Mouse (Mus musculus) forebrain, embryonic 11.5 days (tissue): ENCODE results near the gene Crispld2. TPM values are rescaled to one million over a fixed set of nuclear protein-coding genes. Genes with fewer than 3 reads are reported as not detected.

Experiments used
- ATAC-seq: fragments of 200-750 bp; cut with Nextera tagmentation; replicated peaks from 2 replicates; pipeline ENCODE4 v1.8.0; 2017; ENCODE audit warnings: moderate TSS enrichment; ENCODE audit not compliant: low FRiP score
- DNase-seq: peaks from one replicate; pipeline ENCODE4 v3.0.0-alpha.2; 2017; ENCODE audit warnings: low spot score
- H3K27ac ChIP-seq: fragments of 300-500 bp; sonication (generic); 2 replicates; pipeline ENCODE4 v1.5.1; 2014; ENCODE audit warnings: low read depth, low read length
- H3K27me3 ChIP-seq: fragments of 300-500 bp; sonication (generic); 2 replicates; pipeline ENCODE4 v1.6.1; 2014; ENCODE audit warnings: mild to moderate bottlenecking, low read length, mixed read lengths; ENCODE audit not compliant: control insufficient read depth, insufficient read depth
- H3K36me3 ChIP-seq: fragments of 300-500 bp; sonication (generic); 2 replicates; pipeline ENCODE4 v1.6.1; 2014; ENCODE audit warnings: mild to moderate bottlenecking, low read length, moderate library complexity, mixed read lengths; ENCODE audit not compliant: control insufficient read depth, insufficient read depth
- H3K4me1 ChIP-seq: fragments of 300-500 bp; sonication (generic); replicated peaks from 2 replicates; pipeline ENCODE4 v1.6.1; 2014; ENCODE audit warnings: low read length, mixed read lengths; ENCODE audit not compliant: control insufficient read depth, insufficient read depth
- H3K4me2 ChIP-seq: fragments of 300-500 bp; sonication (generic); 2 replicates; pipeline ENCODE4 v1.6.1; 2014; ENCODE audit warnings: low read depth, mild to moderate bottlenecking, low read length, moderate library complexity, mixed read lengths; ENCODE audit not compliant: severe bottlenecking
- H3K4me3 ChIP-seq: fragments of 300-500 bp; sonication (generic); 2 replicates; pipeline ENCODE4 v1.5.1; 2014; ENCODE audit warnings: low read depth, low read length
- H3K9ac ChIP-seq: fragments of 300-500 bp; sonication (generic); 2 replicates; pipeline ENCODE4 v1.6.1; 2014; ENCODE audit warnings: low read length
- H3K9me3 ChIP-seq: fragments of 300-500 bp; sonication (generic); 2 replicates; pipeline ENCODE4 v1.6.1; 2016; ENCODE audit warnings: low read length, mixed read lengths; ENCODE audit not compliant: control insufficient read depth
- WGBS: fragments of 180-500 bp; shearing (Covaris S2); extraction: QIAGEN DNeasy Blood & Tissue Kit; methylation state at CpG from one replicate; pipeline ENCODE4 v1.1.7; 2014; 5-methylcytosine and 5-hydroxymethylcytosine counted together
- polyA plus RNA-seq: library from polyadenylated mRNA; unstranded; fragments of >200 nt; fragmentation: Nextera tagmentation; extraction: Ambion mirVana; gene quantifications from 2 replicates; pipeline ENCODE4 v1.2.1, GENCODE M21; 2014

Crispld2 gene
- polyA plus RNA-seq = 1.6 and 2.1 TPM in 2 replicates

- peak; percentile 93 for DNase-seq
- Histone ChIP-seq H3K9ac (0 out of 2 replicates have a peak within 1 kb of the TSS, but pooled peaks have one; percentile 37), H3K36me3 (no peaks in the 10 kb centered on the region), H3K27ac (no peak within 1 kb of the TSS), H3K4me2 (peak within 1 kb of the TSS; percentile 60), H3K9me3 (no peaks in the 10 kb centered on the region), H3K27me3 (peaks cover 17% of the 10 kb centered on the region), H3K4me1 (peaks cover 4% of the 10 kb centered on the region; the same call in 1 of the 2 replicates), H3K4me3 (peak within 1 kb of the TSS; percentile 29)
- 0% methylated on average over 25 of the region's 25 CpGs for WGBS
- ATAC-seq = peak; percentile 92
These were observed at the start of gene Crispld2 for GRCm38 (mm10) chr8:119992249-119992648. Gene Crispld2, plus strand, starts transcription at chr8:119992438.

- DNase-seq = no peak
- no peak overlapping the region for H3K27ac ChIP-seq
- no peak overlapping the region for H3K9ac ChIP-seq
- no peaks in the 10 kb centered on the region for H3K4me1 ChIP-seq
- H3K4me2 ChIP-seq = no peak overlapping the region
- no peak overlapping the region for H3K4me3 ChIP-seq
- no peaks in the 10 kb centered on the region for H3K27me3 ChIP-seq
- WGBS = 97% methylated on average over 10 of the region's 10 CpGs
- H3K36me3 ChIP-seq = peaks cover 18% of the 10 kb centered on the region; the same call in 1 of the 2 replicates
- no peaks in the 10 kb centered on the region for H3K9me3 ChIP-seq
- no peak for ATAC-seq
These were observed 48.6 kb upstream of the Crispld2 start for GRCm38 (mm10) chr8:119943616-119944015.

- no peak overlapping the region for H3K4me2 ChIP-seq
- DNase-seq = peak; percentile 87
- H3K4me1 ChIP-seq = no peaks in the 10 kb centered on the region
- no peak overlapping the region for H3K27ac ChIP-seq
- peaks cover 18% of the 10 kb centered on the region for H3K36me3 ChIP-seq
- 71% methylated on average over 9 of the region's 9 CpGs for WGBS
- no peaks in the 10 kb centered on the region for H3K9me3 ChIP-seq
- no peak for ATAC-seq
- H3K9ac ChIP-seq = no peak overlapping the region
- no peaks in the 10 kb centered on the region for H3K27me3 ChIP-seq
- no peak overlapping the region for H3K4me3 ChIP-seq
These were observed 48.0 kb upstream of the Crispld2 start for GRCm38 (mm10) chr8:119944096-119944811.

- Histone ChIP-seq H3K4me1 (no peaks in the 10 kb centered on the region), H3K4me2 (no peak overlapping the region), H3K27me3 (no peaks in the 10 kb centered on the region), H3K9ac (no peak overlapping the region), H3K36me3 (peaks cover 14% of the 10 kb centered on the region), H3K27ac (no peak overlapping the region), H3K4me3 (no peak overlapping the region), H3K9me3 (no peaks in the 10 kb centered on the region)
- ATAC-seq (no peak), DNase-seq (no peak)
- 77% methylated on average over 8 of the region's 8 CpGs for WGBS
These were observed 45.8 kb upstream of the Crispld2 start for GRCm38 (mm10) chr8:119946326-119946865.

- Histone ChIP-seq H3K4me1 (no peaks in the 10 kb centered on the region), H3K4me3 (no peak overlapping the region), H3K36me3 (peaks cover 5% of the 10 kb centered on the region), H3K4me2 (no peak overlapping the region), H3K27me3 (no peaks in the 10 kb centered on the region), H3K27ac (no peak overlapping the region), H3K9me3 (no peaks in the 10 kb centered on the region), H3K9ac (no peak overlapping the region)
- no peak for DNase-seq
- 94% methylated on average over 19 of the region's 19 CpGs for WGBS
- ATAC-seq = no peak
These were observed 44.6 kb upstream of the Crispld2 start for GRCm38 (mm10) chr8:119947653-119948052.

- H3K27ac ChIP-seq = no peak overlapping the region
- H3K9ac ChIP-seq = no peak overlapping the region
- WGBS = 87% methylated on average over 15 of the region's 15 CpGs
- H3K9me3 ChIP-seq = no peaks in the 10 kb centered on the region
- H3K4me2 ChIP-seq = no peak overlapping the region
- no peaks in the 10 kb centered on the region for H3K27me3 ChIP-seq
- no peak for DNase-seq
- ATAC-seq = no peak
- H3K36me3 ChIP-seq = peaks cover 5% of the 10 kb centered on the region
- no peak overlapping the region for H3K4me3 ChIP-seq
- H3K4me1 ChIP-seq = no peaks in the 10 kb centered on the region
These were observed 43.9 kb upstream of the Crispld2 start for GRCm38 (mm10) chr8:119948340-119948739.

- H3K4me2 ChIP-seq = no peak overlapping the region
- no peaks in the 10 kb centered on the region for H3K4me1 ChIP-seq
- no peak for DNase-seq
- WGBS = 87% methylated on average over 7 of the region's 7 CpGs
- peaks cover 23% of the 10 kb centered on the region for H3K36me3 ChIP-seq
- ATAC-seq = no peak
- no peaks in the 10 kb centered on the region for H3K27me3 ChIP-seq
- H3K4me3 ChIP-seq = no peak overlapping the region
- no peaks in the 10 kb centered on the region for H3K9me3 ChIP-seq
- no peak overlapping the region for H3K27ac ChIP-seq
- no peak overlapping the region for H3K9ac ChIP-seq
These were observed 40.0 kb upstream of the Crispld2 start for GRCm38 (mm10) chr8:119952282-119952681.

GRCm38 (mm10) chr8:119952747-119953146 is 39.5 kb upstream of the Crispld2 start:
- ATAC-seq = no peak
- no peaks in the 10 kb centered on the region for H3K27me3 ChIP-seq

GRCm38 (mm10) chr8:119955333-119955732 is 36.9 kb upstream of the Crispld2 start:
- DNase-seq (no peak), ATAC-seq (no peak)
- Histone ChIP-seq H3K36me3 (peaks cover 26% of the 10 kb centered on the region), H3K4me3 (no peak overlapping the region), H3K4me2 (no peak overlapping the region), H3K4me1 (no peaks in the 10 kb centered on the region), H3K9ac (no peak overlapping the region), H3K27me3 (no peaks in the 10 kb centered on the region), H3K27ac (no peak overlapping the region), H3K9me3 (no peaks in the 10 kb centered on the region)
- whole genome bisulfite sequencing = 93% methylated on average over 8 of the region's 8 CpGs

More at GRCm38 (mm10) chr8:119952747-119953146, 39.5 kb upstream of the Crispld2 start:
- no peak for DNase-seq
- 73% methylated on average over 5 of the region's 5 CpGs for WGBS
- peaks cover 26% of the 10 kb centered on the region for H3K36me3 ChIP-seq
- no peak overlapping the region for H3K4me2 ChIP-seq
- H3K9me3 ChIP-seq = no peaks in the 10 kb centered on the region
- H3K4me1 ChIP-seq = no peaks in the 10 kb centered on the region
- no peak overlapping the region for H3K4me3 ChIP-seq
- no peak overlapping the region for H3K9ac ChIP-seq
- no peak overlapping the region for H3K27ac ChIP-seq
